Mouse (Mus musculus): ENCODE measurements around the gene Map3k6. TPM values are rescaled to one million over a fixed set of nuclear protein-coding genes. Genes with fewer than 3 reads are reported as not detected.

Map3k6 gene
- polyA plus RNA-seq, 1 experiment from 2014 or later, result 2.8 TPM

GRCm38 (mm10) chr4:133292405-133292804, 51.8 kb downstream of the Map3k6 start:
- H3K9me3 ChIP-seq, result no peaks in the 10 kb centered on the region
- 40% methylated on average over 4 of the region's 4 CpGs for WGBS
- H3K4me2 ChIP-seq (replicated peaks), result no peak overlapping the region
- H3K4me3 ChIP-seq, result no peak overlapping the region
- H3K27ac ChIP-seq (replicated peaks), result peak overlapping the region; percentile 68
- peaks cover 23% of the 10 kb centered on the region for H3K36me3 ChIP-seq
- ATAC-seq (ENCODE audit: low FRiP score, low read depth), result no peak
- peaks cover 12% of the 10 kb centered on the region; the same call in 1 of the 2 replicates for H3K27me3 ChIP-seq
- no peak overlapping the region for H3K9ac ChIP-seq (replicated peaks)
- peaks cover 25% of the 10 kb centered on the region for H3K4me1 ChIP-seq

DNA sequence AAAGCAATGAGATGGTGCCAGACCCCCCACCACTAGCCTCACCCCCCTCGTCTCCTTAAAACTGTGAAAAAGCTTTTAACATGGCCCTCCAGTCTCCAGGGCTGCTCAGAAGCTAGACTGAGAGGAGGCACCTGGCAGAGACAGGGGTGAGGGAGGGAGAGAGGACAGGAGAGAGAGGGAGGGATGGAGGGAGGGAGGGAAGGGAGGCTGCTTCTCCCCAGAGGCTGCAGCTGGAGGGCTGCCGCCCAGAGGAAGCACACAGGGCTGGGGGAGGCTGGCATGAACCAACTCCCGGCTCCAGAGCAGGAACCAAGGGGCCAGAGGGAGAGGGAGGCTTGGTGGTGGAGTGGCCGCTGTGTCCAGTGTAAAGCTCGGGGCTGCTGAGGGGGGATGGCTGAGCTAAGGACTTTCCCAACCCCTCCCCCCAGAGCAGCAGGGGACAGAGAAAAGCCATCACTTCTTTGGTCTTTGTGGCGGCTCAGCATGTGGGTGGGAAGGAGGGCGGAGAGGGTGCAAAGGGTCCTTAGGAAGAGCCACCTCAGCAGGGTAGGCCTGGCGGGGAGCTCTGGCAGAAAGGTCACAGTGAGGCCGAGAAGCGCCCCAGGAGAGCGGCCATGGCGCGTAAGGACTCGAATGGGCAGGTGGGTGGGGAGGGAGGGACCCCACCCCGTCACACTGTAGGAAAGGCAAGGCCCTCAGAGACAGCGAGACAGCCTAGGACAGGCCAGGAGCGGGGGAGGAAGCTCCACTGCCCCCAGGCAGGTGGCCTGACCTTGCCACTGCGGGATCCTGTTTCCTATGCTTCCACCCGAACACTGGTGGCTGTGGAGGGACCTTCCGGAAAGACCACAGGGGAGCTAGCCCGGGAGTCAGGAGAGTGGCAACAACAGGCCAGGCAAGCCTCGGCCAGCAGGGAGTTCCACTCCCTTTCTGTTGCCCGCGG, 52.6 kb downstream of the Map3k6 start:
- Histone ChIP-seq H3K9ac (replicated peaks) (peak overlapping the region; percentile 43), H3K9me3 (no peaks in the 10 kb centered on the region), H3K27ac (replicated peaks) (peak overlapping the region; percentile 68), H3K4me1 (peaks cover 33% of the 10 kb centered on the region), H3K4me3 (no peak overlapping the region), H3K4me2 (replicated peaks) (peak overlapping the region; percentile 28), H3K36me3 (peaks cover 23% of the 10 kb centered on the region), H3K27me3 (peaks cover 12% of the 10 kb centered on the region; the same call in 1 of the 2 replicates)
- ATAC-seq (ENCODE audit: low FRiP score, low read depth), result peak; percentile 46; the same call in 1 of the 2 replicates
- WGBS, result 8% methylated on average over 23 of the region's 24 CpGs

DNA sequence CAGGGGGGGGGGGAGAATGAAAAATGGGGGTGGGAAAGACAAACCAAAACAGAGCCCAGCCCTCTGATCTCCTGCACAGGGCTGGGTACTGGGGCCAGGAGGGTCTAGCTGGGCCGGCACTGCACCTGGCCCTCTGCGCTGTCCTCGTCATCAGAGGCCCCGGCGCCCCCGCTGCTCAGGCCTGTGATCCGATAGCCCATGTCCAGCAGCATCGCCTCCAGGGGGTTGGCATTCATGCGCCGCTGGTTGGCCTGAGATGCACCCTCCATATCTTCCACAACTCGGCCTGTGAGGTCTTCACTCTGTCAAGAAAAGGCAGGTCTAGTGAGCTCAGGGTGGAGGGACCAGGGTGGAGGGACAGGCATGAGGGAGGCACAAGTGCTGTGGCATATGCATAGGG, 53.5 kb downstream of the Map3k6 start:
- no peak overlapping the region for H3K4me2 ChIP-seq (replicated peaks)
- no peak for ATAC-seq (ENCODE audit: low FRiP score, low read depth)
- H3K27ac ChIP-seq (replicated peaks), result peak overlapping the region; percentile 68; the same call in 1 of the 2 replicates
- no peak overlapping the region for H3K4me3 ChIP-seq
- H3K36me3 ChIP-seq, result peaks cover 23% of the 10 kb centered on the region
- peaks cover 35% of the 10 kb centered on the region for H3K4me1 ChIP-seq
- H3K9ac ChIP-seq (replicated peaks), result peak overlapping the region; percentile 43
- H3K27me3 ChIP-seq, result peaks cover 12% of the 10 kb centered on the region; the same call in 1 of the 2 replicates
- no peaks in the 10 kb centered on the region for H3K9me3 ChIP-seq
- 22% methylated on average over 10 of the region's 11 CpGs for WGBS

GRCm38 (mm10) chr4:133297360-133297759, 56.7 kb downstream of the Map3k6 start:
- Histone ChIP-seq H3K9me3 (no peaks in the 10 kb centered on the region), H3K9ac (replicated peaks) (no peak overlapping the region), H3K36me3 (peaks cover 49% of the 10 kb centered on the region), H3K4me3 (no peak overlapping the region), H3K27me3 (peaks cover 12% of the 10 kb centered on the region; the same call in 1 of the 2 replicates), H3K4me1 (peaks cover 33% of the 10 kb centered on the region), H3K4me2 (replicated peaks) (no peak overlapping the region), H3K27ac (replicated peaks) (no peak overlapping the region)
- WGBS, result 71% methylated on average over 10 of the region's 10 CpGs
- ATAC-seq (ENCODE audit: low FRiP score, low read depth), result no peak

DNA sequence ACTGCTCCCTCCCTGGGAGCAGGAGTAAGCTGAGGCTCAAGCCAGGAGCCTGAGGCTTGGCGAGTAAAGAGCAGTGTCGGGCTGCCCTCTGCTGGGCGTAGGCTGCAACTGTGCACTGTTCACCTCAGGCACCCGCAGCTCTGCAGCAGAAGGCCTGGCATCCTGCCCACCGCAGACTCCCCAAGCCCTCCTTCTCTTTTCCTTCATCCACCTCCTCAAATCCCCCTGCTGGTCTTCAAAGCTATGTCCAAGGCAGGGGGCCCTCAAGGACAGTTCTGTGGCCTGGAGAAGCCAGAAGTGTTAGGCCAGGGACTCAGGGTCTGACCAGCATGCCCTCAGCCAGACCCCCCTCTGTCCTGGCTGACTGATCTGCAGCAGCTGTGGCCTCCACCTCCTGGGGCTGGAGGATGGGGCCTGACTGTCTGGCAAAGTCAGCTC, 57.2 kb downstream of the Map3k6 start:
- peak; percentile 81 for ATAC-seq (ENCODE audit: low FRiP score, low read depth)
- no peak overlapping the region for H3K4me2 ChIP-seq (replicated peaks)
- peaks cover 28% of the 10 kb centered on the region for H3K4me1 ChIP-seq
- peak overlapping the region; percentile 55 for H3K27ac ChIP-seq (replicated peaks)
- peaks cover 12% of the 10 kb centered on the region; the same call in 1 of the 2 replicates for H3K27me3 ChIP-seq
- no peaks in the 10 kb centered on the region for H3K9me3 ChIP-seq
- peaks cover 49% of the 10 kb centered on the region for H3K36me3 ChIP-seq
- WGBS, result 8% methylated on average over 5 of the region's 5 CpGs
- no peak overlapping the region for H3K4me3 ChIP-seq
- peak overlapping the region; percentile 26 for H3K9ac ChIP-seq (replicated peaks)

DNA sequence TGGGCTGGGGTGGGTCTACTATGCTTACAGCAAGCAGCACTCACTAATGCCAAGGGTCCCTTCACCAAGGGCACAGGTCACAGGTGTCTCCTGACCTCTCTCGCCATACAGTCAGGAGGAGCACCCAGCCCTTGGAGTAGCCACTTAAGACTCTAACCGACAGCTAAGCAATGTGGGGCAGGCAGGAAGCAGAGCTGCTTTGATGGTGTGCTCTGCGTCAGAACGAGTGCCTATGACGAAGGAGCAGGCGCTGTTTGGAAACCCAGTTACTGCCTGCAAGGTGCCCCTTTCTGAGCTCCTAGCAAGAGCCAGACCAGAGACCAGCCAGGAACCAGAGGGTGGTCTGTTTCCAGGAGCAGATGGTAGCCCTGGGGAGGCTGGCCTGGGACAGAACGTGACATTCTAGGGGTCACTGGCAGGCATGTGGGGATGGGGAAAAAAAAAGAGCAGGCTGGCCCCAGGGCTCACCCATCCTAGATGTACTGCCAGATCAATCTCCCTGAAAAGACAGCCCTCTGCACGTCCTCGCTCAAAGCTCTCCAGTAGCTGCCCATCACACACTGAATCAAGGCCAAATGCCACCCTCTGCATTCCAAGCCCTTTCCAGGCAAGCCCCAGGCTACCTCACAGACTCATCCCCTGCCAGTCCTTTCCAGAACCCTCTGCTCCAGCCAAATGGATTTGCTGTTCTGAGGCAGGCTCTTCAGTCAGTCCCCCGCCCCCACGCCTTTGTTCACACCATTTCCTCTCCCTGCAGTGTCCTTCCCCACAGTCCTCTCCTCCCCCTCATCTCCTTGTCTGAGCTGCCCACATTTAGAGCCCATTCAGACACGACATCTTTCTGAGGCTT, 58.1 kb downstream of the Map3k6 start:
- Histone ChIP-seq H3K36me3 (peaks cover 49% of the 10 kb centered on the region), H3K4me1 (peaks cover 19% of the 10 kb centered on the region), H3K9ac (replicated peaks) (peak overlapping the region; percentile 7; the same call in 1 of the 2 replicates), H3K4me3 (no peak overlapping the region), H3K27me3 (peaks cover 12% of the 10 kb centered on the region; the same call in 1 of the 2 replicates), H3K9me3 (no peaks in the 10 kb centered on the region), H3K27ac (replicated peaks) (peak overlapping the region; percentile 55), H3K4me2 (replicated peaks) (no peak overlapping the region)
- 36% methylated on average over 12 of the region's 12 CpGs for WGBS
- ATAC-seq (ENCODE audit: low FRiP score, low read depth), result no peak

GRCm38 (mm10) chr4:133299701-133300100, 59.1 kb downstream of the Map3k6 start:
- Histone ChIP-seq H3K4me1 (peaks cover 12% of the 10 kb centered on the region), H3K9ac (replicated peaks) (no peak overlapping the region), H3K36me3 (peaks cover 48% of the 10 kb centered on the region), H3K27me3 (peaks cover 5% of the 10 kb centered on the region; the same call in 1 of the 2 replicates), H3K4me3 (no peak overlapping the region), H3K4me2 (replicated peaks) (no peak overlapping the region), H3K9me3 (no peaks in the 10 kb centered on the region), H3K27ac (replicated peaks) (0 out of 2 replicates have a peak overlapping the region, but pooled peaks have one; percentile 12)
- WGBS, result 80% methylated on average over 5 of the region's 5 CpGs
- no peak for ATAC-seq (ENCODE audit: low FRiP score, low read depth)

DNA sequence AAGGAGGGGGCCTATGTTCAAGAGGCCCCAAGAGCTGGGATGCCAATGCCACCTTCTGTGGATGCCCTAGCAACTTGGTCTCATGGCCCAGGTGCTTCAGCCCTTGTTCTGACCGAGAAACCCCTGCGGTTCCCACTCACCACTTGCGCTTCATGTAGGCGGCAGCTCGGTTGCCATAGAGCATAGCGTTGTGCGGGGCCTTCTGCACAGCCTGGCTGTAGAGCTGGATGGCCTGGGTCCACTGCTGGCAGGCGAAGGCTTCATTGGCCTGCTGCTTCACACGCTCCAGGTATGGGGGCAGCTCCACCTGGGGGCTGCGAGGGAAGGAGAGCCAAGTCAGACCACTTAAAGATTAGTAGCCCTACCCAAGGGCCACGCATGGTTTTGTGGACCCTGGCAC, 59.8 kb downstream of the Map3k6 start:
- no peak overlapping the region for H3K4me2 ChIP-seq (replicated peaks)
- WGBS, result 89% methylated on average over 11 of the region's 11 CpGs
- no peak for ATAC-seq (ENCODE audit: low FRiP score, low read depth)
- no peak overlapping the region for H3K4me3 ChIP-seq
- no peaks in the 10 kb centered on the region for H3K9me3 ChIP-seq
- H3K4me1 ChIP-seq, result peaks cover 12% of the 10 kb centered on the region
- H3K9ac ChIP-seq (replicated peaks), result no peak overlapping the region
- H3K36me3 ChIP-seq, result peaks cover 41% of the 10 kb centered on the region
- no peak overlapping the region for H3K27ac ChIP-seq (replicated peaks)
- H3K27me3 ChIP-seq, result no peaks in the 10 kb centered on the region

DNA sequence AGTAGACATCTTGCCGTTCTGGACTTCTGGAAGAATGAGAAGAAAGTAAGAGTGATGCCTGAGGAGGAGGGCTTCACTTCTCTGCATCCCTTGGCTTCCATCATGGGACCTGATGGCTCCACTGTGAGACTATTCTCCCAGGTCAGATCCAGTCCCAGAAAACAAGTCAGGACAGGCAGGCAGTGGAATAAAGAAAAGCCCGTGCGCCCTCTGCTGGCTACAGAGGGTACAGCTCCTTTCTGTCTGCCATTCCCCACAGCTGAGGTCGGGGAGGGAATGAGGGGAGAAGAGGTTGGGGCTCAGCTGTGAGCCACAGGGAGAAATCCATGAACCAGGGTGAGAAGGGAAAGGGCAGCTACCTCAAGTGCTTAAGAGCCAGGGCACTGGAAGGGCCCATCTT, 61.2 kb downstream of the Map3k6 start:
- Histone ChIP-seq H3K27me3 (no peaks in the 10 kb centered on the region), H3K27ac (replicated peaks) (0 out of 2 replicates have a peak overlapping the region, but pooled peaks have one; percentile 15), H3K4me3 (no peak overlapping the region), H3K4me1 (peaks cover 12% of the 10 kb centered on the region), H3K9ac (replicated peaks) (no peak overlapping the region), H3K9me3 (no peaks in the 10 kb centered on the region), H3K4me2 (replicated peaks) (no peak overlapping the region), H3K36me3 (peaks cover 36% of the 10 kb centered on the region)
- 0 out of 2 replicates have a peak, but pooled peaks have one; percentile 21 for ATAC-seq (ENCODE audit: low FRiP score, low read depth)
- 25% methylated on average over 4 of the region's 4 CpGs for WGBS

Measured in midbrain, embryonic 12.5 days (tissue).